Comparison of ENCODE assay signal across 8 mouse cellular contexts in genomic region chr2:157078793-157079700, GRCm38 (mm10). TPM values are rescaled to one million over a fixed set of nuclear protein-coding genes. Genes with fewer than 3 reads are reported as not detected.
DNase-seq lines count a peak whose midpoint lies in the region; ATAC-seq and TF ChIP-seq lines count a peak whose summit lies in the region.

TSS of gene Soga1 (minus strand) at chr2:157079254.

- no peaks in the 10 kb centered on the region for H3K9me3 ChIP-seq in CH12.LX (replicated peaks; ENCODE audit: low read length)
- H3K9me3 ChIP-seq in forebrain, embryonic 15.5 days = no peaks in the 10 kb centered on the region

- H3K9ac ChIP-seq in CH12.LX (ENCODE audit: insufficient read depth, low read depth) = peak within 1 kb of the TSS; percentile 32
- peak within 1 kb of the TSS; percentile 85 for H3K9ac ChIP-seq in forebrain, embryonic 15.5 days (replicated peaks)

- peak; percentile 47; the same call in 1 of the 2 replicates for ATAC-seq in cerebellum, adult (ENCODE audit: insufficient number of reproducible peaks, low FRiP score, low TSS enrichment)
- peak; percentile 84 for ATAC-seq in forebrain, embryonic 15.5 days (replicated peaks)

- no peak within 1 kb of the TSS for H3K27ac ChIP-seq in CH12.LX (ENCODE audit: insufficient read depth, low read depth)
- H3K27ac ChIP-seq in forebrain, embryonic 15.5 days (replicated peaks) = peak within 1 kb of the TSS; percentile 99

- peaks cover 5 to 10% of the 10 kb centered on the region in 2 experiments; a peak in 1 of 4 replicates for H3K4me1 ChIP-seq in CH12.LX (ENCODE audit: control insufficient read depth in 1 of 2, insufficient read depth in 2 of 2)
- H3K4me1 ChIP-seq in forebrain, embryonic 15.5 days = peaks cover 41% of the 10 kb centered on the region

- WGBS in forebrain, embryonic 15.5 days = under 1% methylated on average over 118 of the region's 136 CpGs

- H3K4me2 ChIP-seq in CH12.LX (ENCODE audit: insufficient read depth, low read depth, poor library complexity, severe bottlenecking) = peak within 1 kb of the TSS; percentile 86
- peak within 1 kb of the TSS; percentile 92 for H3K4me2 ChIP-seq in forebrain, embryonic 15.5 days (replicated peaks)

- TF ChIP-seq POLR2A in CH12.LX (IDR thresholded peaks at IDR 0.05; ENCODE audit: low read depth, low read length) = no peak; the same call in 1 of the 2 replicates

- H3K79me2 ChIP-seq in CH12.LX (replicated peaks; ENCODE audit: control insufficient read depth, extremely low read depth, insufficient read depth, poor library complexity, severe bottlenecking) = no peaks in the 10 kb centered on the region

- peak; percentile 53 for TF ChIP-seq RAD21 in CH12.LX (IDR thresholded peaks at IDR 0.05; ENCODE audit: low read depth, low read length)

- H3K4me3 ChIP-seq in CH12.LX (replicated peaks in 1 of 3; ENCODE audit: low read depth in 2 of 3, low read length in 2 of 3, poor library complexity in 1 of 3) = peak within 1 kb of the TSS; percentile 40 to 62 (median 59)
- peak within 1 kb of the TSS; percentile 68 for H3K4me3 ChIP-seq in forebrain, embryonic 15.5 days

- DNase-seq in CH12.LX (ENCODE audit: extremely low read depth) = no peak
- peak; percentile 88 to 92 for DNase-seq in heart, postnatal 10 days
- peak; percentile 78 for DNase-seq in layer of hippocampus, adult 18-20 months (ENCODE audit: low spot score in 2 of 2)
- DNase-seq in lung, adult 18-20 months = peak; percentile 90 to 92
- DNase-seq in ovary, adult 18-20 months (ENCODE audit: low spot score) = peak; percentile 90
- DNase-seq in thymus, postnatal 14 days = peak; percentile 78

- H3K36me3 ChIP-seq in CH12.LX (replicated peaks in 1 of 2; ENCODE audit: control insufficient read depth in 1 of 2, insufficient read depth in 1 of 2, low read length in 1 of 2) = no peaks in the 10 kb centered on the region
- no peaks in the 10 kb centered on the region for H3K36me3 ChIP-seq in forebrain, embryonic 15.5 days

- dilution Hi-C loops in CH12.LX (cut with MboI; ENCODE audit: extremely low pct_ligation_motif_present, extremely low pct_unique_long_range_greater_than_20kb, low sequenced_read_pairs) = no loop called here

- no peak for TF ChIP-seq EP300 in CH12.LX (IDR thresholded peaks at IDR 0.05; ENCODE audit: low read length)

- H3K27me3 ChIP-seq in CH12.LX (replicated peaks) = peaks cover 63% of the 10 kb centered on the region
- H3K27me3 ChIP-seq in forebrain, embryonic 15.5 days = no peaks in the 10 kb centered on the region

- in situ Hi-C loops in CH12.LX (cut with MboI; ENCODE audit: low pct_ligation_motif_present, low pct_unique_long_range_greater_than_20kb, low sequenced_read_pairs) = loop anchor here (25.0 kb wide), 1 partner anchor 192 kb away; the partner anchor contains the start of gene Sla2

- peak in 1 of 2 experiments; percentile 62; a peak in 2 of 4 replicates for TF ChIP-seq CTCF in CH12.LX (conservative IDR thresholded peaks at IDR 0.05 in 1 of 2, IDR thresholded peaks at IDR 0.05 in 1 of 2; ENCODE audit: low read depth in 2 of 2, low read length in 2 of 2)

- intact Hi-C loops in heart, postnatal 10 days (cut with DNase I) = loop anchor here (2.0 to 10.0 kb wide), 4 partner anchors 28 to 354 kb away; no protein-coding TSS in a partner anchor

TF ChIP-seq in CH12.LX, 34 proteins besides CTCF, POLR2A, EP300 and RAD21:
- TF ChIP-seq SMC3 (IDR thresholded peaks at IDR 0.05; ENCODE audit: low read depth, low read length) = peak; percentile 35
- TF ChIP-seq MEF2A (IDR thresholded peaks at IDR 0.05; ENCODE audit: borderline replicate concordance, low read depth, low read length) = no peak
- no peak for TF ChIP-seq MYC (IDR thresholded peaks at IDR 0.05; ENCODE audit: low read depth, low read length)
- TF ChIP-seq UBTF (IDR thresholded peaks at IDR 0.05; ENCODE audit: low read depth, low read length) = peak; percentile 68; the same call in 1 of the 2 replicates

RNA-seq across cellular contexts. Expression of gene Soga1, which starts in this region (rescaled TPM):
- total RNA-seq in CH12.LX (2012; rRNA removed) (1.0 and 2.0 TPM in 2 replicates), CH12.LX (2014; rRNA removed) (0.31 and 0.39 TPM in 2 replicates)
- polyA plus RNA-seq in CH12.LX (2012; ENCODE audit: insufficient read length, low read depth) = 1.8 and 2.0 TPM in 2 replicates
- 5.7 and 8.2 TPM in 2 replicates for polyA plus RNA-seq in forebrain, embryonic 15.5 days (2015; fragmentation: Nextera tagmentation; extraction: Ambion mirVana)
- 10 to 100 TPM; 33.3 to 34.6 TPM for total RNA-seq in heart, postnatal 10 days (2021)
- total RNA-seq in layer of hippocampus, adult 18-20 months (2021) = 10 to 100 TPM; 32.4 to 34.1 TPM

Comparison
In these comparisons a context has a peak if more than half of its experiments do, and no peak if none do; other contexts are left out.
1. RNA of gene Soga1 (total RNA-seq): 33.3 to 34.6 TPM in heart, postnatal 10 days and 32.4 to 34.1 TPM in layer of hippocampus, adult 18-20 months; 0.31 to 2.0 TPM in CH12.LX; every median in the first group is over 10 times any median in the second.